Mouse (Mus musculus) layer of hippocampus, postnatal 36 days (tissue): ENCODE measurements around the gene Smg7. TPM values are rescaled to one million over a fixed set of nuclear protein-coding genes. Genes with fewer than 3 reads are reported as not detected.

ENCODE experiments used
- DNase-seq, 2 experiments: peaks; one replicate each; pipeline ENCODE4 v3.0.0; 2022
- total RNA-seq, 2 experiments: library from RNA; stranded (reverse); gene quantifications; 2 replicates each; pipeline ENCODE4 v1.2.3; 2021

Smg7 gene
- total RNA-seq, 2 experiments from 2014 or later = 89.9 to 104 TPM

- DNase-seq = no peak
Observed at GRCm38 (mm10) chr1:152804907-152805306, 97.5 kb downstream of the Smg7 start.

- no peak for DNase-seq
Observed at GRCm38 (mm10) chr1:152800633-152801176, 101.7 kb downstream of the Smg7 start.

GRCm38 (mm10) chr1:152799897-152800296 is 102.5 kb downstream of the Smg7 start, which contains the start of gene Ncf2:
Gene Ncf2 (plus strand): TSS chr1:152800194.
- no peak for DNase-seq

- DNase-seq = no peak
Observed at GRCm38 (mm10) chr1:152798125-152798524, 104.3 kb downstream of the Smg7 start.

- DNase-seq = no peak
Observed at GRCm38 (mm10) chr1:152796683-152797263, 105.7 kb downstream of the Smg7 start.

- DNase-seq = no peak
Observed at GRCm38 (mm10) chr1:152795688-152796255, 106.7 kb downstream of the Smg7 start.

- DNase-seq = no peak
Observed at GRCm38 (mm10) chr1:152793495-152794130, 108.8 kb downstream of the Smg7 start.

- DNase-seq = peak; percentile 27 to 45
Observed at GRCm38 (mm10) chr1:152792736-152793494, 109.5 kb downstream of the Smg7 start.

- DNase-seq = no peak
Observed at GRCm38 (mm10) chr1:152791269-152791668, 111.2 kb downstream of the Smg7 start.

- no peak for DNase-seq
Observed at GRCm38 (mm10) chr1:152790821-152791220, 111.6 kb downstream of the Smg7 start.

GRCm38 (mm10) chr1:152790254-152790653 is 112.2 kb downstream of the Smg7 start:
- no peak for DNase-seq

- DNase-seq = no peak
Observed at GRCm38 (mm10) chr1:152788121-152788660, 114.3 kb downstream of the Smg7 start.

Other genes starting within 250 kb of the Smg7 start
- not detected for gene Apobec4, start 152.1 kb downstream of the Smg7 start, total RNA-seq
- 100 to 1,000 TPM; 116 to 122 TPM for gene Rgl1, start 136.3 kb downstream of the Smg7 start, total RNA-seq
- 100 to 1,000 TPM; 197 to 200 TPM for gene Arpc5, start 136.1 kb downstream of the Smg7 start, total RNA-seq
- gene Ncf2, start 102.5 kb downstream of the Smg7 start, total RNA-seq = 1 to 10 TPM; 3.1 to 4.9 TPM
- 100 to 1,000 TPM; 131 to 133 TPM for gene Nmnat2, start 52.3 kb upstream of the Smg7 start, total RNA-seq